Mouse (Mus musculus): ENCODE results near the gene Relt. TPM values are rescaled to one million over a fixed set of nuclear protein-coding genes. Genes with fewer than 3 reads are reported as not detected.

The Relt gene
- polyA plus RNA-seq, 1 experiment: 4.6 TPM

DNA sequence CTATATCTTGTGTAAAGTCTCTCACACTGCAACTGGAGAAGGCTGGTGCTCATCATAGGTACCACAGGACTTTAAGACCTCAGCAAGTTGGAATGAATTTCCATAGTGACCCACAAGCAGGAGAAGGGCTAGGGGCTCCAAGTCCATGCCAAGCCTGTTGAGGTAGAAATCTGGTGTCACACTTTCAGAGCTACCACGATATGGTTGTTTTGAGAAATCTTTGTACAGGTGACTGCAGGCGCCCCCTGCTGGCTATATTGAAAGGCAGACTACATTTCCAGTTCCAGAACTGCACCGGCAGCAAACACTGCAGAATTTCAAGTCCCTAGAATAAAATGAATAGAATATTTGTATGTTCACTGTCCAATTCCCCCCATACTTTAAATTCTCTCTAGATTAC lies 3.4 kb upstream of the Relt start:
- peaks cover 5% of the 10 kb centered on the region for H3K4me1 ChIP-seq (ENCODE audit: control insufficient read depth, insufficient read depth, low read length)
- no peak overlapping the region for H3K27ac ChIP-seq (ENCODE audit: insufficient read depth, low read length)
- no peak for TF ChIP-seq CTCF (IDR thresholded peaks at IDR 0.05; ENCODE audit: borderline replicate concordance, insufficient read depth, low read length)
- H3K4me3 ChIP-seq (ENCODE audit: insufficient read depth, low read length): no peak overlapping the region

DNA sequence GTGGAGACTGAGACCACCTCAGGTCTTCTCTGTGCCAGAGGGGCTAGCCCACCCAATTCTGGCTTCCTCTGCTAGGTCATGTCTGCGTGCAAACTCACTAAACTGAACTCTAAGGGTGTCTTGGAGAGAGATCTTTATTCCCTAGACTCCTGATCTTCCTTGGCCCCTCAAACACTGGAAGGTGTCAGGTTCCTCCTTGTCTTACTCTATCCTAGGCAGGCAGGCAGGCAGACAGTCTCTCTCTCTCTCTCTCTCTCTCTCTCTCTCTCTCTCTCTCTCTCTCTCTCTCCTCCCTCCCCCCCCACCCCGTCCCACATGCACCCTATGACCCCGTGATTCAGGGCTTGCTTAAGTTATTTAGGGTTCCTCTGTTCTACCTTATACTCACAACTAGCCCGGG lies 893 bp downstream of the Relt start:
- Histone ChIP-seq H3K4me1 (ENCODE audit: control insufficient read depth, insufficient read depth, low read length) (peaks cover 6% of the 10 kb centered on the region), H3K27ac (ENCODE audit: insufficient read depth, low read length) (peak overlapping the region; percentile 63; the same call in 1 of the 2 replicates), H3K4me3 (ENCODE audit: insufficient read depth, low read length) (peak overlapping the region; percentile 61)
- TF ChIP-seq CTCF (IDR thresholded peaks at IDR 0.05; ENCODE audit: borderline replicate concordance, insufficient read depth, low read length) (no peak), POLR2A (IDR thresholded peaks at IDR 0.05; ENCODE audit: low read depth, low read length) (no peak)

DNA sequence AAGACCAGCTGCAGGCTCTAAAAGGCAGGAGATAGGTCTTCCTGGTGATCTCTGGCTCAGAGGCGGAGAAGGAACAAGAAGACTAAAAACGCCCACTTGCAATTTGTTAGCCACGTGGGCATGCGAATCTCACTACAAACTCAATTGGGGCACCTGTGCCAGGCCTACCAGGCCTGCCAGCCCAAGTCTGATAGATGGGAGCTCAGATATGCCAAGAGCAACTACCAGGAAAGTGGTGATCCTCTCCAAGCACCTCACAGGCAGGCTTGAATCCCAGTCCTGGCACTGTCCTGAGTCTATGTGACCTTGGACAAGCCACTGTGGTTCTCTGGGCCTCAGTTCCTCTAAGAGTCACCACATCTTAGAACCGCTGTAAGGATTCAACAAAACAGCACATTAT lies 2.0 kb downstream of the Relt start:
- Histone ChIP-seq H3K27ac (ENCODE audit: insufficient read depth, low read length) (no peak overlapping the region), H3K4me3 (ENCODE audit: insufficient read depth, low read length) (no peak overlapping the region), H3K4me1 (ENCODE audit: control insufficient read depth, insufficient read depth, low read length) (peaks cover 6% of the 10 kb centered on the region)
- TF ChIP-seq CTCF (IDR thresholded peaks at IDR 0.05; ENCODE audit: borderline replicate concordance, insufficient read depth, low read length) (no peak), POLR2A (IDR thresholded peaks at IDR 0.05; ENCODE audit: low read depth, low read length) (no peak)

- peaks cover 6% of the 10 kb centered on the region for H3K4me1 ChIP-seq (ENCODE audit: control insufficient read depth, insufficient read depth, low read length)
- H3K4me3 ChIP-seq (ENCODE audit: insufficient read depth, low read length): no peak overlapping the region
- no peak for TF ChIP-seq POLR2A (IDR thresholded peaks at IDR 0.05; ENCODE audit: low read depth, low read length)
- no peak for TF ChIP-seq CTCF (IDR thresholded peaks at IDR 0.05; ENCODE audit: borderline replicate concordance, insufficient read depth, low read length)
- no peak overlapping the region for H3K27ac ChIP-seq (ENCODE audit: insufficient read depth, low read length)
These were observed 2.8 kb downstream of the Relt start for GRCm38 (mm10) chr7:100860450-100860849.

- Histone ChIP-seq H3K4me1 (ENCODE audit: control insufficient read depth, insufficient read depth, low read length) (no peaks in the 10 kb centered on the region), H3K27ac (ENCODE audit: insufficient read depth, low read length) (no peak overlapping the region), H3K4me3 (ENCODE audit: insufficient read depth, low read length) (no peak overlapping the region)
- TF ChIP-seq CTCF (IDR thresholded peaks at IDR 0.05; ENCODE audit: borderline replicate concordance, insufficient read depth, low read length): no peak
- no peak for TF ChIP-seq POLR2A (IDR thresholded peaks at IDR 0.05; ENCODE audit: low read depth, low read length)
These were observed 7.3 kb downstream of the Relt start for GRCm38 (mm10) chr7:100855795-100856573.

DNA sequence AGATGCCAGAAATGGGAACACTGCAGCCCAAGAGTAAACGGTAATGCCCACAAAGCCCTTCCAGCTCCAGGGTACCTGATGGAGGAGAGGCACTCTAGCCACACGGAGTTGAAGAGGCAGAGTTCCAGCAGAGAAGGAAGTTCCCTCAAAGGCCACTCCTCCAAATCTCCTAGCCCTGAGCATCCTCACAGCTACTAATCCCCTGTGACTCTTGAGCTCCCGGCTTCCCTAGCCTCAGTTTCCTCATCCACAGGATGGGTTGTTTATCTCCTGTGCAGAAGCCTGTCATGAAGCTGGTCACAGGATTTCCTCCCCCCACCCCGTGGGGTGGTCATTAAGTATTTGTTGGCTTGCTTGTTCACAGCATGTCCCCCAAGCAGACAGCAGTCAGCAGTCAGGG lies 7.9 kb downstream of the Relt start:
- TF ChIP-seq POLR2A (IDR thresholded peaks at IDR 0.05; ENCODE audit: low read depth, low read length) (no peak), CTCF (IDR thresholded peaks at IDR 0.05; ENCODE audit: borderline replicate concordance, insufficient read depth, low read length) (no peak)
- Histone ChIP-seq H3K4me3 (ENCODE audit: insufficient read depth, low read length) (no peak overlapping the region), H3K27ac (ENCODE audit: insufficient read depth, low read length) (no peak overlapping the region), H3K4me1 (ENCODE audit: control insufficient read depth, insufficient read depth, low read length) (no peaks in the 10 kb centered on the region)

GRCm38 (mm10) chr7:100854861-100855260 lies 8.4 kb downstream of the Relt start:
- no peak overlapping the region for H3K27ac ChIP-seq (ENCODE audit: insufficient read depth, low read length)
- H3K4me3 ChIP-seq (ENCODE audit: insufficient read depth, low read length): no peak overlapping the region
- TF ChIP-seq POLR2A (IDR thresholded peaks at IDR 0.05; ENCODE audit: low read depth, low read length) (no peak), CTCF (IDR thresholded peaks at IDR 0.05; ENCODE audit: borderline replicate concordance, insufficient read depth, low read length) (no peak)
- no peaks in the 10 kb centered on the region for H3K4me1 ChIP-seq (ENCODE audit: control insufficient read depth, insufficient read depth, low read length)

DNA sequence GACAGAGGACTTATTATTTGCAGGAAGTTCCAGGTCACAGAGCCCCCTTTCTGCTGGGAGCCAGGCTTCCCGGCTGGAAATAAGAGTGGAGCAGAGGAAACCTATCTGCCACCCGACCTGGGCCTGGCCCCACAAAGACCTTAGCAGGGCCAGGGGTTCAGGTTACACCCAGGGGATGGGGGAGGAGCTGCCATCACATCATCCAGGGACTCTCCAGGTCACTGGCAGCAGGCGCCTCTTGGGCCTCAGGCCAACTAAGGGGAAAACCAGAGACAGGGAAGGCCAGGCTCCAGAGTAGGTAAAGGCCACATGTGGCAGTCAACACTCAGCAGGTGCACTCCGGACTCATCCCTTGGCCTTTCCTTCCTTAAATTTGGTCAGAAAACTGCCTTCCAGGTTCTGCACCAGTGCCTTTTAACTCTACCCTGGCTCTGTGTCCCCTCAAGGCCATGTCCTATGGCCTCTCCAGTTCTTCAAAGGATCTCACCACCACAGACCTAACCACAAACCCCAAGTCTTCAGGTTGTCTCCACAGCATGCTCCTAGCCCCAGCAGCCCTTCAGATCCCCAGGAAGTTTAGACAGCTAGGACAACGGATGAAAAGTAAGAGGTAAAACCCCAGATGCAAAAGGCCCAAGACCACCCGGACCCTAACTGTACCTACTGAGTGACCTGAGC lies 9.0 kb downstream of the Relt start:
- TF ChIP-seq CTCF (IDR thresholded peaks at IDR 0.05; ENCODE audit: borderline replicate concordance, insufficient read depth, low read length) (no peak), POLR2A (IDR thresholded peaks at IDR 0.05; ENCODE audit: low read depth, low read length) (no peak)
- no peak overlapping the region for H3K27ac ChIP-seq (ENCODE audit: insufficient read depth, low read length)
- no peaks in the 10 kb centered on the region for H3K4me1 ChIP-seq (ENCODE audit: control insufficient read depth, insufficient read depth, low read length)
- H3K4me3 ChIP-seq (ENCODE audit: insufficient read depth, low read length): no peak overlapping the region

GRCm38 (mm10) chr7:100853396-100853795 lies 9.8 kb downstream of the Relt start:
- H3K27ac ChIP-seq (ENCODE audit: insufficient read depth, low read length): no peak overlapping the region
- TF ChIP-seq POLR2A (IDR thresholded peaks at IDR 0.05; ENCODE audit: low read depth, low read length) (no peak), CTCF (IDR thresholded peaks at IDR 0.05; ENCODE audit: borderline replicate concordance, insufficient read depth, low read length) (no peak)
- no peaks in the 10 kb centered on the region for H3K4me1 ChIP-seq (ENCODE audit: control insufficient read depth, insufficient read depth, low read length)
- no peak overlapping the region for H3K4me3 ChIP-seq (ENCODE audit: insufficient read depth, low read length)
